Mouse (Mus musculus): ENCODE data around the gene Mib2.
"Not testable (repeated sequence)": the region's sequence is repeated elsewhere in the genome, so short reads cannot be mapped to it uniquely, and the experiment has no call there.

The Mib2 gene

DNA sequence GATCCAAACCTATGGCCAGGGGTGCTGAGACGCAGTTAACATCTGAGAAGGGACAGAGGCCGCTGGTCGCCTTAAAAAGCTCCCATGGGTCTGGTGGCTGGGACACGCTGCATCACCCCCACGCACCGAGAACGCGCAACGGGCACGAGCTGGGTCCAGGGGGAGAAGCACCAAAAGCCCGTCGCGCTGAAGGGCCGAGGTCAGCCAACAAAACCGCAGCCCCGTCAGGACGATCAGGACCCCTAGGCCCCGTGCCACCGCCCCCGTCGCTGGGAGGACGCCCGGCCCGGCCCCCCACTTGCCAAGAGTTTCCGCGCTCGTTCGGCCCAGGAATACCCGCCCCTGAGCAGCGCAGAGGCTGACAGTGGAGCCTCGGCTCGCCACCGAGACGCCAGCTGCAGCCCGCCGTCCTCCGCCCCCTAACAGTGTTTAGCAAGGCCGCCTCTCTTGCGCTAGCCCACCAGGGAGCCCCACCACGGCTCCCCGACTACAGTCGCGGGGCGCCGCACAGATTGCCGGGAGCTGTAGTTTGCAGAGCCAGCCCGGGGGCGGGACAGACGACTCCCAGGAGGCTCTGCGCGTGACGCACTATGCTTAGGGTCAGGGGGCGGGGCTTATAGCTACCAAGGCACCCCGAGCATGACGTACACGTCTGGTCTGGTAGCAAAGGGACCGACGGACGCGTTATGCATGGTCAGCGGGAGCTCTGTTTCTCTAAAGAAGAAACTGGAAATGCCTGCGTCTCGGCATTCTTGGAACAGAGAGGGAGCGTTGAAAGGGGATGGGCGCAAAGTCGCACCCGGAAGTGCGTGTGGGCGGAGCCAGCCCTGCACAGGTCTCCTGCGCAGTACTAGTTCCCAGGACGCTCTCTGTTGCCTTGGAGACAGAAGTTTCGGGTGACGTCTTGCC lies at the start of gene Mib2:
Gene Mib2, minus strand, starts transcription at position 510 of the 909 bp plus-strand sequence.
- peak; percentile 98 for DNase-seq

DNA sequence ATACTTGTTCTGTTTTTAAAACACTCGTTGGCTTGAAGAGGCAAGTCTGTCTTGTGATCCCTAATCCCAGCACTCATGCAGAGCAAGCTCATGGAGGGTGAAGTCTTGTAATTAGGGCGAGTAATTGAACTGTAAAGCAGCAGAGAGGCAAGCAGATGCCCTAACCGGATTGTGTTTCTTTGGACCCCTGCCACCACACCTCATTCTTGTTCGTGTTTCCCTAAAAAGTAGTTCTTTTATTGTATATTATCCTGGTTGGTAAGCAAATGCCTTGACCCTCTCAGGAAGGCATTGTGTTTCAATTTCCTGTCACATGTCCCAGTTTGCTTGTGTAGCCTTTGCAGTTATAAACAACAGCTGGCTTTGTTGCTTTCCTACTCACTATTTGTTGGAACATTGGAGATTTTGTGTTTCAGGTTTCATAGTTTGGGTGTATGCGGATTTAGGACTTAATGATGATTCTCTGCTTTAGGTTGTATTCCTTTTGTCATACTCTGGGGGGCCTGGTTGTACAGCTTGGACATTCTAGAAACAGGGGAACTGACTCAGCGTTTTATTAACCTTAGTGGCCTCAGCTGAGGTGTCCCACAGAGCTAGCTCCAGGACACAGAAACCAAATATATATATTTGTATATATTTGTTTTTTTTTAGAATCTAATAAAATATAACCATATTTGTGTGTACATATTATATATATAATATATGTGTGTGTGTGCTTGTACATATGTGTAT lies 41.7 kb upstream of the Mib2 start:
- DNase-seq, result peak; percentile 69

DNA sequence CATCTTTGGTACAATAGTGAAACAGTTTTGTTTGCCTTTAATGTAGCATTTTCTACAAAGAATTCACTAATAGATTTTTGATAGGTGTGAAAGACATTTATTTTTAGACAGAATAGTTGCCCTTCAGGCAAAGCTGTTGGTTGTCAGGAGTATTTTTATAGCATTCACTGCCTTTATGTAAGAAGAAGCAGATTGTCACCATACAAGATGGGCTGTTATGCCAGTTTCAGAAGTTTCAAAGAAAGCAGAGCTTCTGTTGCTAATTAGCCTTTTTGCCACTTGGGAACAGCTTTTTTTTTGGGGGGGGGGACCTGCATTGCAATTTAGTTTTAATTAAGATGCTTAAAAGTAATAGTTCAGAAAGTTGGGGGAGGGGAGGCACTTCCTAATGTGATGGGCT lies 40.0 kb upstream of the Mib2 start:
- no peak for DNase-seq

DNA sequence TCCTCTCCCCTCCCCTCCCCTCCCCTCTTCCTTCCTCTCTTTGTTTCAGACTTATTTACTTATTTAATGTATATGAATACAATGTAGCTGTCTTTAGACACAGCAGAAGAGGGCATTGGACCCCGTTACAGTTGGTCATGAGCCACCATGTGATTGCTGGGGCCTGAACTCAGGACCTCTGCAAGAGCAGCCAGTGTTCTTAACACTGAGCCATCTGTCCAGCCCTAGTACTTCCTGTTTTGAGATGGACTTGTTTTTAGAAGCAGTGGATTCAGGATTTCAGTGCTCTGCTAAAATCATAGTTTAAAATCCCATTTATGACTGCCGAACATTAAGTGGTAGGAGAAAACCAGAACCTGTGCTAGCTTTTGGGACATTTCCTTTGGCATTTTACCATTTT lies 39.6 kb upstream of the Mib2 start:
- DNase-seq, result no peak

DNA sequence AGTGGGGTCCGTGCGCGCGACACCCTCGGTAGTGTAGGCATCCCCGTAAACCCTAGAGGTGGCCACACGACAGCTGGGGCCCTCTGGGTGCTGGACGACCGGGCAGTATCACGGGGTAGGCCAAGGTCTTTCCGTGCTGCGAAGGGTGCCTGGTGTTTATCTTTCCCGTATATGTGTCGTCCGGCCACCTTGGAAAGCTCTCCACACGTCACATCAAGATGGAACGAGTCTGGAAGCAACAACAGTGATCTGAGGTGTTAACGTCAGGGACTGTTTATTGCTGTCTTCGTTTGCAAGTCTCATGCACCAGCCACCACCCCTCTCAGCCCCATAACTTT lies 36.6 kb upstream of the Mib2 start:
- no peak for DNase-seq

DNA sequence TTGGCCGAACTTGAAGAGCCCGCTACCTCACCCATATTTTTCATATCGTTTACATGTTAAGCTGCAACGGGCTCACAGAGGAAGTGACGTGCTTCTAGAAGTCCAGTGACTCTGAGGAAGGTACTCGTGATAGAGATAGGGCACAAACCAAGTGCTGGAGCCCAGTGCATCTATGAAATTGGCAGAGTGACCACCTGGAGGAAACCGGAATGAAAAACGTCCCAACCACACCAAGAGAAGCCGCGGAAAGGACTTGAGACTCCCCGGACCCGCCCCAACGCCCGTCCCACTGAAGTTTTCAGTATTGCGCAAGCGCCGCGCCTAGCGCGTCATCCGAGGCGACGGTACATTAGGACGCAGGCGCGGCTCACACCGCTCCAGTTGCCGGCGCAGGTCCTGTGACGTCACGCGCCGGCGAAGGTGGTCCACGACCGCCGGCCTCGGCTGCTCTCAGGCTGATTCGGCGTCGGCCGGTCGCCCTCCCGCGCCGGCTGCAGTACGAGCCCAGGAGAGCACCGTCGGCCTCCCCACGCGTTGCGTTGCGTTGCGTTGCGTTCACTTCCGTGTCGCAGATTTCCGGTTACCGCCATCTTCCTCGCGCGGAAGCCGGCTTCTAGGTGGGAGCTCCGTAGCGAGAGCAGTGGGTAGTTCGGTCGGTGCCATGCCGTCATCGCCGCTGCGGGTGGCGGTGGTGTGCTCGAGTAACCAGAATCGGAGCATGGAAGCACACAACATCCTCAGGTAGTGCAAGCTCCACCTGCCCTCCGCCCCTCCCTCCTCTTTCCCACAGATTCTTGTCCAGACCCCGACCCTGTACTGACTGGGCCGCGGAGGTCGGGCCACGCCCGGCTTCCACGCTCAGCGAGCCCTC lies 36.0 kb upstream of the Mib2 start, which contains the start of gene Ssu72:
Gene Ssu72, plus strand, starts transcription at position 80 of the 871 bp plus-strand sequence.
- DNase-seq, result peak; percentile 93

DNA sequence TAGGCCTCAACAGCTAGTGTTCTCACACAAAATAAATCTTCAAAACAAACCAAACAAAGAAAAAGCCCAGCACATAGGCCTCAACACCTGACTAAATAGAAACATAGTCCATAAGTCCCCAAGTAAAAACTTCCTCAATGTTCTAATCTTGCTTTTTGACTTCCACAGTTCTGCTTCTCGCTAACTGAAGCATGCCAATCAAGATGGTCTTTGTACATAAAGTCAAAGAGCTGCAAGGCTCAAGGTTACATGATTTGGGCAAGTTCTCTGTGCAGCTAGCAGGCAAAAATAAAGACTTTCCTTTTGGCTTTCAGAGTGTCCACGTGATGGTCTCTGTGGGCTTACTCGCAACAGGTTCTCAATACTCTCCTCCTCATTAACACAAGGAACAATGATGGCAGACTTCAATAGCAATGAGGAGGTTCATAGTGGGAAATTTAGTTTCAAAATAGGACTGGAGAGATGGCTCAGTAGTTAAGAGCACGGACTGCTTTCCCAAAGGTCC lies 34.5 kb upstream of the Mib2 start:
- DNase-seq, result no peak

DNA sequence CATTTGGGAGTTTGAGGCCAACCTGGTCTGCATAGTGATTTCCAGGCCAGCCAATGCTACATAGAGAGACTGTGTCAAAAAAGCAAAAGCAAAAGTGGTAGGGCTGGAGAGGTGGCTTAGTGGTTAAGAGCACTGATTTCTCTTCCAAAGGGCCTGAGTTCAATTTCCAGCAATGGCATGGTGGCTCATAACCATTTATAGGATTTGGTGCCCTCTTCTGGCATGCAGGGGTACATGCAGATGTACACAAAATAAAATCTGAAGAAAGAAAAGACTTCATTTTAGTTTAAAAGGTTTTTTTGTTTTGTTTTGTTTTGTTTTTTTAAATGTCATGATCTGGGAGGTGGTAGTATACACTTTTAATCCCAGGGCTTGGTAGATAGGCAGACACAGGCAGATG lies 31.4 kb upstream of the Mib2 start:
- DNase-seq, result no peak

DNA sequence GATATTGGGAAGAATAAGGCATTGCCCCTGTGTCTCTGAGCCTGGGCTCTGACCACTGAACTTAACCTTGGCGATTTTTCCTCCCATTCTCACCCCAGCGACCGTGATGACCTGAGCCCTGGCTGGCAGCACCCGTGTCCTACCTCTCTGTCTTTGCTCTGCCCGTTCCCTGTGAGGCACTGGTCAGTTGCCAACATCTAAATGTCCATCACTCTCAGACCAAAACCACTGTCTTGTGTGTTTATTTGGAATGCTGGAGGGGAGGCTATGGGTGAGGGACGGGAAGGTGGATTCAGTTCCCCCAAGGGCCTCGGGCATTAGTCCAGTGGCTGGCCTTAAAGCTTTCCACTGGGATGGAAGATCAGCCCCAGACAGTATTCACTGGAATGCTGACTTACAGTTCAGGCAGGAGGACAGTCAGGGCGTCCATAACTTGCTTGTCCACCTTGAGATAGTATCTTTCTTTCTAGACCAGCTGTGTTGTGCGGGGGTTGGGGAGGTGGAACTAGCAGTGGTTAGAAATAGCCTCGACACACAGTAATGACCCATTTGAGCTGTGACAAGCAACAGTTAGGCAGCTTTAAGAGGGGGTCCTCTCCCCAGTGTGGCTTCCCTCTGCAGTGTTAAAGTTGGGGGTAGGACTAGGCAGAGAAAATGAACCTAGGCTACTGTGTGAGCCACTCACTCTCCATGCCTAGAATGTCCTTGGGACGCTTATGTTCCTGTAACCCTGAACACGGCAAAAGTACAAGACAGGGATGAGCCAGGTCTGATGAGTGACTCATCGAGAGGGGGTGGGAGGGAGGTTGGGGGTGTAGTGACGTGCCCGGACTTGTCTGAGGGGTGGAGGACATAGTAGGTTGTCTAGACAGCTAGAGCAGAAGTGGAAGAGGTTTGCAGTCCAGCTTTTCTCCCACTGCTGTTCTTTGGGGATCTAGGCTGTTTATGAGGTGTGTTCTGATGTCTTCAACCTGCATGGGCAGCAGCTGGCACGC lies 27.6 kb upstream of the Mib2 start:
- peak; percentile 70 for DNase-seq

DNA sequence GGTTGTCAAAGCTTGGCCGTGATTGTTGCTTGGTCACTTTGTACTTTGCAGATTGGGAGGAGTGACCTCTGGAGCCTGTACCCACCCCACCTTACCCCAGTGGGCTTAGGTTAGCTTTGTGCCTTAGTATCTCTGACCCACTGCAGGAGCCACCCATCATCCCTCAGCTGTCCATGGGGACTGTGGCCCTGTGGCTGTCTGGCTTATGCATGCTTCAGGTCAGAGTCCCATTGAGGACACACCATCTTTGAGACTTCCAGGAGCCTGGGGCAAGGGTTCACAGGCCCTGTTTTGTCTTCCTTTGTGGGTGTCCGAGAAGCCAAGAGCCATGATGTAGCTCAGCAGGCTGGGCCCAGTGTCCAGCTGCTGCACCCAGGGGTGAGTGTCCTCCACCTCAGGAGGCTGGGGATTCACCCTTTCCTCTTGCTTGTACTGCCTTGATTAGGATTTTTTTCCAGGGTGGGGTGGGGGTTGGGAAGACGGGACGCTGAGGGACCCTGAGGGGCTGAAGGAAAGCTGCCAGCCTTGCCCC lies 26.6 kb upstream of the Mib2 start:
- peak; percentile 66 for DNase-seq

DNA sequence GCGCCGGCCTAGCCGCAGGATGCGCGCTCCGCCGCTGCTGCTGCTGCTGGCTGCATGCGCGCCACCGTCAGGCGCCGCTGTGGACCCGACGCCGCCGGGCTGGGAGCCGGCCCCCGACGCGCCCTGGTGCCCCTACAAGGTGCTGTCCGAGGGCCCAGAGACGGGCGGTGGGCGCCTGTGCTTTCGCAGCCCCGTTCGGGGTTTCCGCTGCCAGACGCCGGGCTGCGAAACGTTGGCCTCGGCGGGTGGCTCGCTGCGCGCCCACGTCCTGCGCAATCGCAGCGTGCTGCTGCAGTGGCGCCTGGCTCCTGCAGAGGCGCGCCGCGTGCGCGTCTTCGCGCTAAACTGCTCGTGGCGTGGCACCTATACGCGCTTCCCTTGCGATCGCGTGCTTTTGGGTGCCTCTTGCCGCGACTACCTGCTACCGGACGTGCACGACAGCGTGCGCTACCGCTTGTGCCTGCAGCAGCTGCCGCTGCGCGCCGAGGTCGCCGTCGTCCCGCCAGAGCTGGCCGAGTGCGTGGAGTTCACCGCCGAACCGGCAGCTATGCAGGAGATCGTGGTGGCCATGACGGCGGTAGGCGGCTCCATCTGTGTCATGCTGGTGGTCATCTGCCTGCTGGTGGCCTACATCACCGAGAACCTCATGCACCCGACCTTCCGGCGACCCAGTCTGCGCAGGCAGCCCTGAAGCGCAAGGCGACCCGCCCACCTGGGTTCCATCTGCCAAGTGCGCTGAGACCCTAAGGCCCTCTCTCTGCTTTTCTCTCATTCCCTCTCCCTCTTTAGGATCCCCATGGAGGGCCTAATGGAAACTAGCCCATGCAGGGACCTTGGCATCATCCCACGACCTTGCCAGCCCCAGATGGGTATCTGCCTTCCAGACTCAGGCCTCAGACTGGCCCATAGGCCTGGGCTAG lies 25.7 kb upstream of the Mib2 start:
- peak; percentile 86 for DNase-seq

DNA sequence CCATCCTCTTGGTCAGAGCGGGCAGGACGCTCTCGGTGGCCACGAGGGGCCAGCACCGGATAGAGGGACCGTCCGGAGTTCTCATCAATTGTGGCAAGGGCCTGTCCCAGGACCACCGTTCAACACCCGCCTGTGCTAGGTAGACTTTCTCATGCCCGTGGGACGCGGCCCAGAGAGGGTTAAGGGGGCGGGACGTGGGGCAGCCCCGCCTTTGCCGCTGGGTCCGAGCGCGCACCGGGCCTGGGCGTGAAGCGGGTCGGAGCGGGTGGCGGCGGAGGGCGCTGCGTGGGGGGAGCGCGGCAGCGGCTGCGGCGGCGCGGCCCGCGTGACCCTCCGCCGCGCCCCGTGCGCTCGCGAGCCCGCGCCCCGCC lies 25.1 kb upstream of the Mib2 start, which contains the start of gene Fndc10:
Gene Fndc10, plus strand, starts transcription at position 232 of the 371 bp plus-strand sequence.
- DNase-seq, result peak; percentile 90

DNA sequence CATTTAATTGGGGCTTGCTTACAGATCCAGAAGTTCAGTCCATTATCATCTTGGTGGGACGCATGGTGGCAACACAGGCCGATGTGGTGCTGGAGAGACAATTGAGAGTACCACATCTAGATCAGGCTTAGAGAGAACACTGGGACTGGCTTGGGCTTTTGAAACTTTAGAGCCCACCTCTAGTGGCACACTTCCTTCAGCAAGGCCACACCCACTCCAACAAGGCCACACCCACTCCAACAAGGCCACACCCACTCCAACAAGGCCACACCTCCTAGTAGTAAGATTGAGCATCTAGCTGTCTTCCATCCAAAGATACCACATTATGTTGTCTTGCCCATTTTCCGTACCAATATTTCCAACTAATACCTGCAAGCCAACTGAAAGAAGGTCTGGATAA lies 23.4 kb upstream of the Mib2 start:
- DNase-seq, result peak; percentile 56

DNA sequence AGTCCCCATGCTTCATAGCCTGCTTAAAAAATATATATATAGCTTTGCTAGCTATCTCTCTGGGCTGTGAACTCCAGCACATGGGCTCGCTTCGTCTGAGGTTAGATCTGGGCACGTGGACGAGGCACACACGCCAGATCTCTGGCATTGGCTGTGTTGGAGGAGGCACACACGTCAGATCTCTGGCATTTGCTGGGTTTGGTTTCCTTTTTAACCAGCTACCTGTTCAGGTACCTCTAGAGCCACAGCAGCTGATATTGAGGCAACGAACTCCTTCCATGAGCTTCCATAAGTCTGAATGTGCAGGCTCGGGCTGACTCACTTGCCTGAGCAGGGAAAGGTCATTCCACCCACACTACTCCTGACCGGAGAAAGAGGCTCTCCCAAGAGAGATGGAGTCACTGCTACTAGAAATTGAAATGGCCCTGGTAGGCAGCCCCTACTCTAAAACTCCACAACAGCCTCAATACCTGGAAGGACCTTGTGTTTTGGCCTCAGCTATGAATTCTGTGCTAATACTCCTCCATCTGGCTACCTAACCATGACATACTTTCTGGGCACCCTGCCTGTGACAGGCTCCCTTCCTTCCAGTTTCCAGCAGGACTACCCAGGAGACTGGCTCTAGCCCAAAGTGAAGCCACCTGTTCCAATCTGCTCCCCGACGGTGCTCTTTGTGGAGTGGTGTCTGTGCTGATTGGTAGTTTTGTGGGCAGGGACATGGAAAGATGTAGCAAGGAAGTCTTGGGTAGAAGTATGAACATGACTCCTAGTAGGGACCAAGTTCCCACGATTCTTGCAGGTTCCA lies 21.8 kb upstream of the Mib2 start:
- peak; percentile 98 for DNase-seq

DNA sequence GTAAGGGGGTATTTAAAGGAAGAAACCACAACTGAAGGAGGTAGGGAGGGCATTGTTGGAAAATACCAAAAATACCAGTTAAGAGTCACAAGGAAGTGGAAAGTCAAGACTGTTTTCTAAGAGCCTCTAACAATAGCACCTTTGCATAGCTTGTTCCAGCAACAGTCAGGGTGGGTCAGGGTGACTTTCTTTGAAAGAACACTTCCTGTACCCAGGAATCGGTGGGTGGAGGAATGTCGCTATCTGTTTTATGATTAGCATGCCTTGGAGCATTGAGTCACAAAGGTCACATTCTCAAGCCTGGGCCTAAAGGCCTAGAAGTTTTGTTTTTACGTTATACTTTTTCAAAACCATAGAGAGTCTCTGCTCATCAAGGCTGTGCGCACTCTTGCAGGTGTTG lies 18.8 kb upstream of the Mib2 start:
- DNase-seq, result not testable (repeated sequence)

DNA sequence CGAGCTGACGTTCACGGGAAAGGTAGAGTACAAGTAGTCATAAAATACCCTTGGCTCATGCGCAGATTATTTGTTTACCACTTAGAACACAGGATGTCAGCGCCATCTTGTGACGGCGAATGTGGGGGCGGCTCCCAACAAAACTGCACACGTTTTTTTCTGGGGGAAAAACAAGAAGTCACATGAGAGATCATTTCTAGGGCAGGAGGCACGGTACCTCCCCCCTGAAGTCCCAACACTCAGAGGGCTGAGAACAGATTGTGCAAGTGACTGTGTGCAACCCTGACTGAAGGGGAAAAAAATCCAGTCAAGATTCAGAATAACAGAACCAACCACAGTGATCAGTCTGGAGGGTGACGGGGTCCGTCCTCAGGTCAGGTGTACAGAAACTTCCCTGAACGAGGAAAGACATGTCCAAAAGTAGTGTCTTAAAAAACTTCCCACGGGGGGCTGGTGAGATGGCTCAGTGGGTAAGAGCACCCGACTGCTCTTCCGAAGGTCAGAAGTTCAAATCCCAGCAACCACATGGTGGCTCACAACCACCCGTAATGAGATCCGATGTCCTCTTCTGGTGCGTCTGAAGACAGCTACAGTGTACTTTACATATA lies 14.8 kb upstream of the Mib2 start:
- not testable (repeated sequence) for DNase-seq

DNA sequence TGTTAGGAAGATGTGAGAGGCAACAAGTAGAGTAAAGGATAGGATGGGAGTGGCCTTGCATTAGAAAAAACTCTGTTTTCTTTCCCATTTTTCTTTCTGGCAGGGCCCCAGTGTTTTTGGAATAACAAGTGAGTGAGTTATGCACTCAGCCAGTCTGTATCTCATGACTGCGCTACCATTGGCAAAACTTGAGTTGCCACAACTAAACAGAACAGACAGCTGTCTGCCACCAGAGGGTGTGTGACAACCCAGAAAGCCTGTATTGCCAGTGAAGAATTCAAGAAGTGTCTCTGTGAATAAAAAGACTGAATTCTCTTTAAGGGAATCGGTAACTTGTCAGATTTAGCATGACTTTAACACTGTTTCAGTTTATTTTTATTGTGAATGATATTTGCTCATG lies 7.0 kb upstream of the Mib2 start:
- DNase-seq, result peak; percentile 61

DNA sequence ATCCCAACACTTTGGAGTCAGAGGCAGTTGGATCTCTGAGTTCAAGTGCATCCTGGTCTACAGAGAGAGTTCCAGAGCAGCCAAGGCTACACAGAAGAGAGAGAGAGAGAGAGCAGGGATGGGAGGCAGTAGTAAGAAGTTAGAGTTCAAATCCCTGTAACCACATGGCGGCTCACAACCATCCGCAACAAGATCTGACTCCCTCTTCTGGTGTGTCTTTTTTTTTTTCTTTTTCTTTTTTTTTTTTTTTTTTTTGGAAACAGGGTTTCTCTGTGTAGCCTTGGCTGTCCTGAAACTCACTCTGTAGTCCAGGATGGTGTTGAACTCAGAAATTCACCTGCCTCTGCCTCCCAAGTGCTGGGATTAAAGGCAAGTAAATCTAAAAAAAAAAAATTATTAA lies 3.1 kb upstream of the Mib2 start:
- DNase-seq, result no peak

DNA sequence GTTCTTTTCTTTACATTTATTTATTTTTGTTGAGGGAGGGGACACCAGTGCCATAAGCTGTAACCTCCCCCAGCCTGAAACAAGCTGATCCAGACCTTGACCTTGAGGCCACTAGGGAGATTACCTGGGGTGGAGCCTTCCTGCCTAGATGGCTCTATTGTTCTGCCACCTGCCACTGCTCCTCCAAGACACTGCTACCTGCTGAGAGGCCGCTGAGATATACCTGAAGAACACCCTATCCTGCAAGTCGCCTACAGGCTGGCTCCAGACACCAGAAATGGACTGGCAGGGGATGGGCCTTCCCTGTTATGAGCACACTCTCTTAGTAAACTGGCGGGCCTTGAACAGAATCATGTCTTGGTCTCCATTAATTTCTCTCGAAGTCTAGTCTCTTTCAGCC lies 1.2 kb upstream of the Mib2 start:
- peak; percentile 63 for DNase-seq
